Mouse (Mus musculus) left cerebral cortex, postnatal 25 days (tissue): Measurements from ENCODE around the gene Dhrs1. TPM values are rescaled to one million over a fixed set of nuclear protein-coding genes. Genes with fewer than 3 reads are reported as not detected.
A peak's percentile ranks its signal among the peaks of the same experiment; 100 is the strongest.

Source experiments
- DNase-seq, 2 experiments: peaks; one replicate each; pipeline ENCODE4 v3.0.0; 2022; ENCODE audit warnings: low spot score in 2 of 2, mixed read lengths in 1 of 2
- intact Hi-C: fragments of 180-260 bp; cut with DNase I; formaldehyde crosslinking; loops from one replicate; pipeline ENCODE4 v1.15.1; 2025
- total RNA-seq, 2 experiments: library from RNA; stranded (reverse); gene quantifications; 2 replicates each; pipeline ENCODE4 v1.2.3; 2021

Dhrs1 gene
- total RNA-seq, 2 experiments from 2014 or later = 79.2 to 88.7 TPM

GRCm38 (mm10) chr14:55727889-55728685, 17.4 kb downstream of the Dhrs1 start:
- intact Hi-C loops = no loop called here
- no peak for DNase-seq

GRCm38 (mm10) chr14:55726261-55726660, 19.2 kb downstream of the Dhrs1 start:
- no peak for DNase-seq
- intact Hi-C loops = no loop called here

GRCm38 (mm10) chr14:55724411-55724871, 21.0 kb downstream of the Dhrs1 start:
- intact Hi-C loops = loop anchor here (5.0 kb wide), 1 partner anchor 42 kb away; the partner anchor contains the start of gene Tinf2

GRCm38 (mm10) chr14:55723433-55723832, 22.1 kb downstream of the Dhrs1 start:
- intact Hi-C loops = loop anchor here (2.0 to 5.0 kb wide), 2 partner anchors 19 to 41 kb away; partner anchors contain the start of gene Tinf2
- DNase-seq = no peak

More at GRCm38 (mm10) chr14:55724411-55724871, 21.0 kb downstream of the Dhrs1 start:
- DNase-seq = no peak

GRCm38 (mm10) chr14:55722438-55722945, 23.0 kb downstream of the Dhrs1 start:
- no peak for DNase-seq
- intact Hi-C loops = loop anchor here (2.0 to 5.0 kb wide), 2 partner anchors 20 to 40 kb away; partner anchors contain the start of gene Tinf2

- intact Hi-C loops = loop anchor here (2.0 to 5.0 kb wide), 2 partner anchors 21 to 40 kb away; partner anchors contain the start of gene Tinf2
- peak; percentile 93 to 94 for DNase-seq
Measured at GRCm38 (mm10) chr14:55721700-55722437, 23.6 kb downstream of the Dhrs1 start, which contains the start of gene Rabggta. Rabggta (minus strand) TSS chr14:55722263.

GRCm38 (mm10) chr14:55721076-55721475, 24.4 kb downstream of the Dhrs1 start:
- intact Hi-C loops = loop anchor here (5.0 kb wide), 1 partner anchor 39 kb away; the partner anchor contains the start of gene Tinf2
- DNase-seq = no peak

- intact Hi-C loops = loop anchor here (5.0 kb wide), 1 partner anchor 38 kb away; the partner anchor contains the start of gene Tinf2
- DNase-seq = no peak
Measured at GRCm38 (mm10) chr14:55720666-55721065, 24.8 kb downstream of the Dhrs1 start.

- intact Hi-C loops = loop anchor here (5.0 kb wide), 1 partner anchor 37 kb away; the partner anchor contains the start of gene Tinf2
- peak in 1 of 2 experiments; percentile 24 for DNase-seq
Measured at GRCm38 (mm10) chr14:55719737-55720136, 25.8 kb downstream of the Dhrs1 start.

- no peak for DNase-seq
- intact Hi-C loops = no loop called here
Measured at GRCm38 (mm10) chr14:55716884-55717283, 28.6 kb downstream of the Dhrs1 start.

GRCm38 (mm10) chr14:55716271-55716670, 29.2 kb downstream of the Dhrs1 start:
- no peak for DNase-seq
- intact Hi-C loops = no loop called here

- intact Hi-C loops = no loop called here
- no peak for DNase-seq
Measured at GRCm38 (mm10) chr14:55714893-55715292, 30.6 kb downstream of the Dhrs1 start.

- intact Hi-C loops = no loop called here
- DNase-seq = no peak
Measured at GRCm38 (mm10) chr14:55713729-55714122, 31.8 kb downstream of the Dhrs1 start, which contains the start of gene Tgm1. Tgm1 (minus strand) TSS chr14:55713926.

GRCm38 (mm10) chr14:55713007-55713728, 32.3 kb downstream of the Dhrs1 start:
- no peak for DNase-seq
- intact Hi-C loops = no loop called here

GRCm38 (mm10) chr14:55711786-55712185, 33.7 kb downstream of the Dhrs1 start:
- intact Hi-C loops = no loop called here
- DNase-seq = no peak

- DNase-seq = no peak
- intact Hi-C loops = loop anchor here (10.0 kb wide), 1 partner anchor 125 kb away; no protein-coding TSS in a partner anchor
Measured at GRCm38 (mm10) chr14:55709509-55709908, 36.0 kb downstream of the Dhrs1 start.

- no peak for DNase-seq
- intact Hi-C loops = loop anchor here (10.0 kb wide), 1 partner anchor 127 kb away; no protein-coding TSS in a partner anchor
Measured at GRCm38 (mm10) chr14:55707397-55707796, 38.1 kb downstream of the Dhrs1 start.

GRCm38 (mm10) chr14:55706051-55706600, 39.4 kb downstream of the Dhrs1 start:
- intact Hi-C loops = loop anchor here (10.0 kb wide), 1 partner anchor 129 kb away; no protein-coding TSS in a partner anchor
- DNase-seq = no peak
